Comparison of ENCODE assay signal across 17 mouse cellular contexts in the genomic region with DNA sequence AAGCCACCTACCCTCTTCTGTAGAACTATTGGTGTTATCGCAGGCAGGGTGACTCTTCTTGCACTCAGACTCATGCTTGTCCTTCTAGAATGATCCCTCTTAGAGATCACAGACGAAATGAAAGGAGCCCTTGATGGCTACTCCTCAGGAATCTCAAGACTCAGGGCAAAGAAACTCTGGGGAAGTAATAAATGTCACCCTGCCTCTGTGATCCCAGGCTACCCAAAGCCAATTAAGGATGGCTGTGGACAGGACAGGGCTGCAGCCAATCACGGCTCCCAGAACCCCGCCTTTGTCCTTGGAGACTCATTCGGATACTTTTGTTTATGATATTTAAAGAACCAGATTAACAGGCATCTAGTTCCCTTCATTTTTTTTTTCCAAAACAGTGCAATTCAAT. TPM values are rescaled to one million over a fixed set of nuclear protein-coding genes. Genes with fewer than 3 reads are reported as not detected.
A peak's percentile ranks its signal among the peaks of the same experiment; 100 is the strongest.
DNase-seq lines count a peak whose midpoint lies in the region; ATAC-seq lines count a peak whose summit lies in the region.
"Had no signal": no experiment of that assay in that cellular context is flagged by ENCODE, and none has a peak within 500 bp of the region (broad histone marks: within the 10 kb centered on the region; RNA-seq: fewer than 3 reads in every experiment).

No protein-coding gene starts in this region.

- H3K27me3 ChIP-seq in kidney, embryonic 14.5 days (ENCODE audit: control insufficient read depth, insufficient read depth, low read length): no peaks in the 10 kb centered on the region
- H3K27me3 ChIP-seq: forebrain, embryonic 15.5 days; hindbrain, embryonic 13.5 days; megakaryocyte, embryonic 14.5 days; neural tube, embryonic 12.5 days had no signal

- H3K27ac ChIP-seq in kidney, embryonic 14.5 days (ENCODE audit: low read depth, low read length): peak overlapping the region; percentile 53; the same call in 1 of the 2 replicates
- H3K27ac ChIP-seq: forebrain, embryonic 15.5 days; hindbrain, embryonic 13.5 days; neural tube, embryonic 12.5 days had no signal

- no peak overlapping the region for H3K4me2 ChIP-seq in kidney, embryonic 14.5 days (replicated peaks; ENCODE audit: low read depth, low read length)
- H3K4me2 ChIP-seq: forebrain, embryonic 15.5 days; hindbrain, embryonic 13.5 days; neural tube, embryonic 12.5 days had no signal

- intact Hi-C loops in heart, postnatal 14 days (cut with DNase I): no loop called here

- no peaks in the 10 kb centered on the region for H3K36me3 ChIP-seq in kidney, embryonic 14.5 days (ENCODE audit: control insufficient read depth, insufficient read depth, low read length)
- H3K36me3 ChIP-seq: forebrain, embryonic 15.5 days; hindbrain, embryonic 13.5 days; neural tube, embryonic 12.5 days had no signal

- peak; percentile 76 for DNase-seq in heart, adult 11 months
- no peak for DNase-seq in heart, postnatal 14 days
- DNase-seq in kidney, postnatal 10 days: no peak
- peak; percentile 75 for DNase-seq in ovary, adult 18-20 months (ENCODE audit: low spot score)
- DNase-seq in ovary, postnatal 14 days (ENCODE audit: low spot score): no peak
- peak; percentile 8 to 22 for DNase-seq in kidney, postnatal 36 days
- no peak for DNase-seq in layer of hippocampus, adult 9-11 months
- DNase-seq: cerebellum, postnatal 10 days; layer of hippocampus, postnatal 36 days; left cerebral cortex, postnatal 4 days; lung, adult 18-20 months; thymus, postnatal 25 days had no signal

- 46% methylated on average over 5 of the region's 5 CpGs for WGBS in kidney, embryonic 14.5 days

- H3K4me1 ChIP-seq in kidney, embryonic 14.5 days (ENCODE audit: control insufficient read depth, insufficient read depth, low read length): peaks cover 10% of the 10 kb centered on the region
- H3K4me1 ChIP-seq: forebrain, embryonic 15.5 days; megakaryocyte, embryonic 14.5 days; neural tube, embryonic 12.5 days had no signal

- no peak overlapping the region for H3K9ac ChIP-seq in kidney, embryonic 14.5 days (ENCODE audit: low read depth, low read length)
- H3K9ac ChIP-seq: forebrain, embryonic 15.5 days; hindbrain, embryonic 13.5 days; neural tube, embryonic 12.5 days had no signal

- no peak for ATAC-seq in kidney, embryonic 14.5 days (ENCODE audit: low FRiP score, low TSS enrichment)
- ATAC-seq: forebrain, embryonic 15.5 days had no signal

- H3K9me3 ChIP-seq in kidney, embryonic 14.5 days (ENCODE audit: control insufficient read depth, low read length): no peaks in the 10 kb centered on the region
- H3K9me3 ChIP-seq: forebrain, embryonic 15.5 days; hindbrain, embryonic 13.5 days; neural tube, embryonic 12.5 days had no signal

- H3K4me3 ChIP-seq in kidney, embryonic 14.5 days (ENCODE audit: low read length): no peak overlapping the region
- H3K4me3 ChIP-seq: forebrain, embryonic 15.5 days; hindbrain, embryonic 13.5 days; megakaryocyte, embryonic 14.5 days; neural tube, embryonic 12.5 days had no signal

RNA-seq across cellular contexts. Expression of a gene that starts 49.2 kb away (rescaled TPM):
- 100 to 1,000 TPM; 148 to 165 TPM for total RNA-seq in heart, postnatal 14 days (2021)
- 23.9 and 32.4 TPM in 2 replicates for polyA plus RNA-seq in kidney, embryonic 14.5 days (2014; fragmentation: Nextera tagmentation; extraction: Ambion mirVana)

Comparison
In these comparisons a context has a peak if more than half of its experiments do, and no peak if none do; other contexts are left out.
1. DNase-seq: peak in heart, adult 11 months (single experiment), ovary, adult 18-20 months (single experiment) and kidney, postnatal 36 days (2 of 2); none in heart, postnatal 14 days (0 of 2), kidney, postnatal 10 days (single experiment), ovary, postnatal 14 days (single experiment) and layer of hippocampus, adult 9-11 months (single experiment).